Mouse (Mus musculus) left cerebral cortex, postnatal 4 days (tissue): ENCODE results near the gene Tax1bp1. TPM values are rescaled to one million over a fixed set of nuclear protein-coding genes. Genes with fewer than 3 reads are reported as not detected.

ENCODE experiments used
- DNase-seq: peaks from one replicate; pipeline ENCODE4 v3.0.0-alpha.2; 2022
- intact Hi-C: fragments of 180-260 bp; cut with DNase I; formaldehyde crosslinking; loops from one replicate; pipeline ENCODE4 v1.15.1; 2025
- total RNA-seq, 2 experiments: library from RNA; stranded (reverse); gene quantifications; 2 replicates each; pipeline ENCODE4 v1.2.3; 2021

The Tax1bp1 gene
- total RNA-seq, 2 experiments from 2014 or later = 106 to 109 TPM

- DNase-seq = no peak
- intact Hi-C loops = no loop called here
Measured at GRCm38 (mm10) chr6:52703263-52703662, 10.3 kb upstream of the Tax1bp1 start.

- no peak for DNase-seq
- intact Hi-C loops = no loop called here
Measured at GRCm38 (mm10) chr6:52705280-52705679, 8.2 kb upstream of the Tax1bp1 start.

DNA sequence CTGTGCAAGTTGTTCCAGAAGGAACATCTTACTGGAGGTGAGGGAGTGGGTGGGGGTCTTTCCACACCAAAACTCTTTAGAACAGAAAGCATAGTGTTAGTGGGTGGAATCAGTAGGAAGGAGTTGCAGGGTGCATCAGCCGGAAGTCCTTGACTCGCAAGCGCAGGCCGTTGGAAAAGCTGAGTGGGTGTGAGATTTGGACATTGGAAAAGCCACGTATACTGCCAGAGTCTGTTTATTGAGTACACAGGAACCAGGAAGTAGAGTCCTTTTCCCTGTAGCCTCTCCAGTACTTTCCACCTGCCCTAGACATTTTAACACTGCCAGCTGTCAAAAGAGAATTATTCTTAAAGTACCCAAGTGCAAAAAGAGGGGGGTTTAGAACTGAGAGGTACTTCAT is 5.7 kb upstream of the Tax1bp1 start:
- intact Hi-C loops = no loop called here

DNA sequence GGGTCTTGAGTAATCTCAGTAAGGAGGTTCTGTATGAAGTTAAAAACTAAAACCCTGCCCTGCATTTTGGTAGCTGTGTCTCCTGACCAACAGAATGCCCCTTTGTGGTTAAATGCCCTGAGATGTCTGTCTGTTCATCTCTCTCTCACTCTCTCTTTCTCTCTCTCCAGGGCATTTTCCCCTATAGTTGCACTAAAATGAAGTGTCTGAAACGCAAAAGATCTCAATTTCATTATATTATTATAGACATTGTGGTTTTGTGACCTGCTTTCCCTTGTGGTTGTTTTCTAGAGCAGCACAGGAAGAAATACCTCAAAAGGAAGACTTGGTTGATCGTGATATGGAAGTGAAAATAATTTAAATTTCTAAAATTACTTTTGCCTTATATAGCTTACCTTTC is 966 bp upstream of the Tax1bp1 start:
- intact Hi-C loops = no loop called here
- no peak for DNase-seq

More for the DNA sequence above, 5.7 kb upstream of the Tax1bp1 start:
- DNase-seq = no peak

GRCm38 (mm10) chr6:52713897-52714509 is 474 bp downstream of the Tax1bp1 start:
- DNase-seq = peak; percentile 54
- intact Hi-C loops = no loop called here

DNA sequence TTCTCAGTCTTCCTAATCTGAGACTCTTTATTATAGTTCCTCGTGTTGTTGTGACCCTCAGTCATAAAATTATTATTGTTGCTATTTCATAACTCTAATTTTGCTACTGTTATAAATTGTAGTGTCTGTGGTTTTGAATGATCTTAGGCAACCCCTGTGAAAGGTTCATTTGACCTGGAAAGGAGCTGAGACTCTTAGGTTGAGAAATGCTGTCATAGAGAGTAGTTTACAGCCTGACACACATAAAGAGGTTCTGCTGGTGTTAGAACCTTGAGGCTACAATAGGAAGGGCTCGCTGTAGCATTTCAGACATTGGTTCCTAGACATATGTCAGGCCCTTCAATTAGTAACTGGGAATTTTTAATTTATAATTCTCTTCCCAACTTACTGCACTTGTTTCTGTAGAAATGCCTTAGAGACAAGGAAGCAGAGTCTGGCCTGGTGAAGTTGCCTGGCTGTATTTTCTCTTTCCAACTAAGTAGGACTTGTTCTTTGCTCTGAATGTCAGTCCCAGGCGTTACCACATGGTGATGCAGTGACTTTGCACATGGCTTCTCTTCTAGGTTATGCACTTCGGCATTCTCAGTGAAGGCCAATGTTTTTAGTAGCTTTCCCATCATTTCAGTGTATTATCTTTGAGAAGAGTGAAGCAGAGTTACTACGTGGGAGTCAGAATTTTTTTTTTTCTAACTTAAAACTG is 4.1 kb downstream of the Tax1bp1 start:
- DNase-seq = no peak
- intact Hi-C loops = no loop called here

GRCm38 (mm10) chr6:52724805-52725439 is 11.4 kb downstream of the Tax1bp1 start:
- DNase-seq = peak; percentile 41
- intact Hi-C loops = loop anchor here (5.0 to 10.0 kb wide), 3 partner anchors 83 to 450 kb away; partner anchors contain the start of genes Evx1 and Hibadh

- intact Hi-C loops = loop anchor here (10.0 kb wide), 1 partner anchor 94 kb away; no protein-coding TSS in a partner anchor
- no peak for DNase-seq
Measured at GRCm38 (mm10) chr6:52730338-52730737, 16.8 kb downstream of the Tax1bp1 start.

DNA sequence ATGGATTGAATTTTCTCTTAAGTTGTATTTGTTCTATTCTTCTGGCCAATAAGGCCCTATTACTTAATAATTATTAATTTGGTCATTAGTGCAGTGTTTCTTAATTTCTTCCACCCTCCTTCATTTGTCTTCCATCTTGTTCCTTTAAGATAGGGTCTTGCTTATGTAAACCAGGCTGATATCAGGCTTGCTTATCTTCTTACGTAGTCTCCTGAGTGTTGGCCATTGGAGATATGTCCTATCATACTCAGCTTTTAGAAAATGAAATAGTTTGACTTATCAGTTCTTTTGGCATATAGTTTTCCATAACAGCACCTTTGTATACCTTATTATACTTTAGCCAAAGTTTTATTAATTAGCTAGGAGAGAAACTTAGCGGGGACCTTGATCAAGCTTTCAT is 21.1 kb downstream of the Tax1bp1 start:
- intact Hi-C loops = loop anchor here (10.0 kb wide), 1 partner anchor 90 kb away; no protein-coding TSS in a partner anchor
- DNase-seq = no peak

DNA sequence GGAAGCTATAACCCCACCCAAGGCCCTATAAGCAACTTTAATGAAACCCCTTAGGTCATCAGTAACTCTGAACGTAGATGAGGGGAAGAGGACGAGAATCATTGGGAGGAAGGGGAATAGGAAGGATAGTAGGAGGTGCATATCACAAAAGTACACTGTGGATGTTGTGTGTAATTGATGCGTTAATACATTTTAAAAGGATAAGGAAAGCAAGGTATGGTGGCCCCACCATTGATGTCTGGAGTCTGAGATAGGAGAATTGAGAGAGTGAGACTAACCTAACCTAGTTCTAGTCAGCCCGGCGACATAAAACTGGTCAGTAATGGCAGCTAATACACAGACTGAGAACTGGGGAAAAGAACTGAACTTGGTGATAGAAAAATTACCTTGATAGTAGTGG is 39.3 kb downstream of the Tax1bp1 start:
- intact Hi-C loops = no loop called here
- DNase-seq = no peak

- intact Hi-C loops = no loop called here
- no peak for DNase-seq
Measured at GRCm38 (mm10) chr6:52765206-52765605, 51.7 kb downstream of the Tax1bp1 start.

DNA sequence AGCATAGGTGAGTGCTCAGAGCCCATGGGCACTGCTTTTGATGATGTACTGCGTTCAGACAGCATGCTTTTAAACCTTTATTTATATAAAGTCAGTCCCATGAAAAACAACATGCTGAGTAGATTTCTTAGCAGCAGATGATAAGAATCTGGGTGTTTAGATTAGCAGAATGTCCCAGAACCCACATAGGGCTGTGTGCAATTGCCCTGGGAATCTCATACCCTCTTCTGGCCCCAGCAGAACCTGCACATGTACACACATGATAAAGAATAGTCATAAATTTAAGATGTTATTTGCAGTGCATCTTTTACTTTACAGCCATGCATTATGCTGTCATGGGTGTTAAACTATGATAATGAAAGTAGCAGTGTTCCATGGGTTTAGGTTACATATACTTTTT is 57.3 kb downstream of the Tax1bp1 start:
- intact Hi-C loops = loop anchor here (10.0 kb wide), 1 partner anchor 144 kb away; no protein-coding TSS in a partner anchor
- DNase-seq = no peak

GRCm38 (mm10) chr6:52773132-52773531 is 59.6 kb downstream of the Tax1bp1 start:
- intact Hi-C loops = loop anchor here (10.0 kb wide), 1 partner anchor 142 kb away; no protein-coding TSS in a partner anchor
- no peak for DNase-seq

DNA sequence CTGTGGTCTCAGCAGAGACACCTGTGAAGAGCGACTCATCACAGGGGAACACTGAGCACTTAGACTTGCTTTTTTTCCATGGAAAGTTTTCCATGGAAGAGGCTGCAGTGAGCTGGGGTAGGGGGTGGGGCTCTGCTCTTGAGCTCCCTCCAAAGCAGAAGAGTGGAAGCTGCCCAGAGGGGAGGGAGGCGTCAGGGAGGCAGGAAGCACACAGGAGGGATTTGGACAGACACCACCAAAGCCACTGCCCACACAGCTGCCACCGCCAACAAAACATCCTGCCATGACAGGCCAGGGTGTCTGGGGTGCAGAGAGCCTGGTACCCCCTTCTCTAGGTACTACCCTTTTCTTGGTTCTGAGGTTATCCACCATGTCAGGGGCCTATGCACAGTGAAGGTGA is 61.8 kb downstream of the Tax1bp1 start:
- no peak for DNase-seq
- intact Hi-C loops = loop anchor here (10.0 kb wide), 1 partner anchor 139 kb away; no protein-coding TSS in a partner anchor

DNA sequence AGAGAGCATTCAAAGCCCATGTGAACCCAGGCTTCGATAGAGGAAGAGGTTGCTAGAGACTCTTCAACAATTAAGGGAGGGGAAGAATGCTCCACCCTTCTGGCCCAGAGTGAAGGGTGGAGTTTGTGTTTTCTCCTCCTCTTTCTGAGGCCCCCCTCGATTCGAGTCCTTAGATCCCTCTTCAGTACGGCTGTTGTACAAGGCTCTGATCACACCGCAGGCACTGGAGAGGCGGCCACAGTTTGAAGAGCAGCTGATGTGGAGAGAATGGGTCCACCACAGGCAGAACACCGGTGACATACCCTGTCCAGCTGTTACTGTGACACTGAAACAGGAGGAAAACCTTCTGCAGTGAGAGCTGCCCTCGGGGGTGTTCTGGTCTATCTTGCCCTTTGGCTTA is 62.4 kb downstream of the Tax1bp1 start:
- intact Hi-C loops = loop anchor here (10.0 kb wide), 1 partner anchor 139 kb away; no protein-coding TSS in a partner anchor
- DNase-seq = no peak

DNA sequence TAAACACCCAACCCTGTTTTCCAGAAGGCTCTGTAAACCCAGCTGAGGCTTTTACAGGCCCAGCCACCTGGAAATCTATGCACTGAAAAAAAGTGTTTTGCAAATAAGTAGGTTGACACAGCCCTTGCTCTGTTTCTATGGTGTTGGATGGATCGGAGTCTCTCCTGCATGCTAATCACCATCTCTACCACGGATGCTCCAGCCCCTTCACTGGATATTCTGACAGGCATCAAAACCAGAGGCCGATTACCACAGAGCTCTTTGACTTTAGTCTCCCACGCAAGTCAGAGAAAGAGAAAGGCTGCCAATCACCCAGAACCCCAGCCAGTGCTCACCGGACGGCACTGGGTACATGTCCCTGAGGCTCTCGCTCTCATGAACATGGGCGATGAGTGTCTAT is 63.5 kb downstream of the Tax1bp1 start:
- no peak for DNase-seq
- intact Hi-C loops = loop anchor here (10.0 kb wide), 1 partner anchor 138 kb away; no protein-coding TSS in a partner anchor

DNA sequence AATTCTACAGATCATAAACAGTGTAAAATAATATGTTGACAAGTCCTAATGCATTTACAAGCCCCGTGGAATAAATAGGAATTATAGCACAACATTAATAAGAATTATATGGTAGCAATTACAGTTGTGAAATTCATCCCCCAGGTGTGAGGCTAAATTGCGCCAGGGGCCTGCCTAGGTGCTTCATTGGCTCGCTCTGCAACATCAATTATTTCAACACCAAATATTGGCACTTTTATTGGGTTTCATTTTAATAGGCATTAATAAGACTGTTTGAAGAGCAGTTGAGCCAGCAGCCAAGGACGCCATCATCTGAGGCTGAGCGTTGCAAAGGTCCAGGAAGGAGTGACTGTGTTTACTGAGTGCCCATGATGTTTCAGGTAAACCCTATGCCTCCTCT is 65.0 kb downstream of the Tax1bp1 start:
- intact Hi-C loops = loop anchor here (10.0 kb wide), 1 partner anchor 136 kb away; no protein-coding TSS in a partner anchor
- DNase-seq = no peak

GRCm38 (mm10) chr6:52779546-52779945 is 66.0 kb downstream of the Tax1bp1 start:
- intact Hi-C loops = loop anchor here (10.0 kb wide), 1 partner anchor 135 kb away; no protein-coding TSS in a partner anchor
- DNase-seq = no peak

DNA sequence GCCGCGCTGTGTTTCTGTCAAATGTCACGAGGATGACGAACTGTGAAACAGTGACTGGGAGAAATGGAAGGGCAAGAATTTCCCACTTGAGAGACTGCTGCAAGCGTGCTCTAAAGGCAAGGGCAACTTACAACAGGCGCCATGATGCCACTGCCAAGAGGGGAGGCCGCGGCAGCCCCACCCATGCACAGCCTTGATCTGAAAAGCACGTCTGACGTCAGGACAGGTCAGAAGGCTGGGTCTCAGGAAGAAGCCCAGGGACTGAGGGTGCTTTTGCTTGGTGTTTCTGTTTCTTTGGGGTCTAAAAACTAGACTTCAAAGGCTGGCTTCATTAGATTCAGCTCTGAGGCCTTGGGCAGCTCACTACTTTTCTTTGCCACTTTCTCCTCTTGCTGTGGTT is 76.8 kb downstream of the Tax1bp1 start:
- intact Hi-C loops = no loop called here
- DNase-seq = no peak

DNA sequence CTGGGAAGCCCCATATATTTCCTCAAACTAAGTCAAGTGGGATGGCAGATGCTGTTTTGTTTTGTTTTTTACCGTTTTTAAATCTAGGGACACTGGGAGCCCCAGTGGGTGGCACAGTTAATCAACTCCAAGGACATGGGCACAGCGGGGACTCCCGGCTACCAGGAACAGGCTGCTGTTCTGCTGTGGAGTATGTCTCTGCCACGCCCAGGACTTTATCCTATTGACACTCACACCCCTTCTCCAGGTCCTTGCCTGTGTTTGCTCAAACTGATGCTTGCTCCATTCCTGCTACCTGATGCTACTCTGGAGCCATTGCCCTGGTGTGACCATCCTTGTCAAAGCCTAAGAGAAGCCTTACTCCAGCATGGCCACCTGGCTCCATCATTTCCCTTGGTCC is 77.3 kb downstream of the Tax1bp1 start:
- intact Hi-C loops = no loop called here
- DNase-seq = no peak

GRCm38 (mm10) chr6:52792455-52792854 is 78.9 kb downstream of the Tax1bp1 start:
- intact Hi-C loops = no loop called here
- no peak for DNase-seq
